Comparison of ENCODE assay signal across 18 mouse cellular contexts in genomic region chr11:102985160-102985559, GRCm38 (mm10). TPM values are rescaled to one million over a fixed set of nuclear protein-coding genes. Genes with fewer than 3 reads are reported as not detected.
DNase-seq lines count a peak whose midpoint lies in the region; ATAC-seq and TF ChIP-seq lines count a peak whose summit lies in the region.
"Had no signal": no experiment of that assay in that cellular context is flagged by ENCODE, and none has a peak within 500 bp of the region (broad histone marks: within the 10 kb centered on the region; RNA-seq: fewer than 3 reads in every experiment).

No protein-coding gene starts in this region.

- H3K36me3 ChIP-seq in hindbrain, embryonic 16.5 days (ENCODE audit: control insufficient read depth, insufficient read depth, low read length): no peaks in the 10 kb centered on the region
- H3K36me3 ChIP-seq in hindbrain, embryonic 12.5 days: no peaks in the 10 kb centered on the region
- no peaks in the 10 kb centered on the region for H3K36me3 ChIP-seq in myocyte (ENCODE audit: control insufficient read depth, insufficient read depth)
- H3K36me3 ChIP-seq: embryonic facial prominence, embryonic 10.5 days; heart, embryonic 13.5 days; hindbrain, embryonic 13.5 days had no signal

- WGBS in hindbrain, embryonic 16.5 days: 47% methylated on average over 6 of the region's 6 CpGs
- WGBS in hindbrain, embryonic 12.5 days: 46% methylated on average over 6 of the region's 6 CpGs

- H3K27ac ChIP-seq in hindbrain, embryonic 16.5 days (ENCODE audit: low read depth, low read length): no peak overlapping the region
- H3K27ac ChIP-seq in hindbrain, embryonic 12.5 days: no peak overlapping the region
- H3K27ac ChIP-seq: embryonic facial prominence, embryonic 10.5 days; forebrain, embryonic 13.5 days; heart, embryonic 13.5 days; hindbrain, embryonic 13.5 days had no signal

- H3K4me1 ChIP-seq in hindbrain, embryonic 16.5 days (ENCODE audit: control insufficient read depth, insufficient read depth, low read depth, low read length): peaks cover 8% of the 10 kb centered on the region
- peaks cover 27% of the 10 kb centered on the region for H3K4me1 ChIP-seq in hindbrain, embryonic 12.5 days

- peak; percentile 44 for TF ChIP-seq POLR2A in myocyte (IDR thresholded peaks at IDR 0.05; ENCODE audit: insufficient read length, low read depth)

- no peak overlapping the region for H3K4me3 ChIP-seq in hindbrain, embryonic 16.5 days (ENCODE audit: low read length)
- H3K4me3 ChIP-seq in hindbrain, embryonic 12.5 days: no peak overlapping the region
- H3K4me3 ChIP-seq in myocyte: no peak overlapping the region
- H3K4me3 ChIP-seq: embryonic facial prominence, embryonic 10.5 days; forebrain, embryonic 13.5 days; heart, embryonic 13.5 days; hindbrain, embryonic 13.5 days had no signal

- peak; percentile 45; the same call in 1 of the 2 replicates for ATAC-seq in hindbrain, embryonic 16.5 days
- ATAC-seq in hindbrain, embryonic 12.5 days (ENCODE audit: low FRiP score): no peak
- ATAC-seq: forebrain, embryonic 13.5 days had no signal

- no peaks in the 10 kb centered on the region for H3K79me2 ChIP-seq in myocyte (ENCODE audit: control insufficient read depth, insufficient read depth)

- peaks cover 8% of the 10 kb centered on the region; the same call in 1 of the 2 replicates for H3K27me3 ChIP-seq in hindbrain, embryonic 16.5 days (replicated peaks; ENCODE audit: control insufficient read depth, insufficient read depth, low read length)
- H3K27me3 ChIP-seq in hindbrain, embryonic 12.5 days: peaks cover 28% of the 10 kb centered on the region
- no peaks in the 10 kb centered on the region for H3K27me3 ChIP-seq in myocyte (ENCODE audit: control insufficient read depth, insufficient read depth, insufficient read length)

- no peak overlapping the region for H3K4me2 ChIP-seq in hindbrain, embryonic 16.5 days (ENCODE audit: low read length)
- no peak overlapping the region for H3K4me2 ChIP-seq in hindbrain, embryonic 12.5 days (replicated peaks)
- H3K4me2 ChIP-seq in myocyte (ENCODE audit: low read depth): peak overlapping the region; percentile 49
- H3K4me2 ChIP-seq: forebrain, embryonic 13.5 days; heart, embryonic 13.5 days; hindbrain, embryonic 13.5 days had no signal

- DNase-seq in embryo, embryonic 10 days (ENCODE audit: low spot score): peak; percentile 31
- DNase-seq in embryo, embryonic 9.5 days (ENCODE audit: extremely low spot score): no peak
- DNase-seq in MN1 (ENCODE audit: low spot score): peak; percentile 38
- no peak for DNase-seq in neural tube, embryonic 10.5 days (ENCODE audit: extremely low spot score, low spot score)
- DNase-seq: adrenal gland, postnatal 10 days; cerebellum, adult 9-11 months; forebrain, postnatal 0 days; gastrocnemius, postnatal 14 days; heart, postnatal 36 days; kidney, adult 11 months had no signal

- H3K9me3 ChIP-seq in hindbrain, embryonic 16.5 days (ENCODE audit: control insufficient read depth, low read length): no peaks in the 10 kb centered on the region
- no peaks in the 10 kb centered on the region for H3K9me3 ChIP-seq in hindbrain, embryonic 12.5 days (replicated peaks)
- H3K9me3 ChIP-seq: embryonic facial prominence, embryonic 10.5 days; forebrain, embryonic 13.5 days; heart, embryonic 13.5 days; hindbrain, embryonic 13.5 days had no signal

- no peak overlapping the region for H3ac ChIP-seq in myocyte (ENCODE audit: control insufficient read depth, insufficient read length)

- no peak overlapping the region for H3K9ac ChIP-seq in hindbrain, embryonic 16.5 days (ENCODE audit: low read depth, low read length)
- H3K9ac ChIP-seq in hindbrain, embryonic 12.5 days: no peak overlapping the region
- H3K9ac ChIP-seq: forebrain, embryonic 13.5 days; forebrain, postnatal 0 days; heart, embryonic 13.5 days had no signal

TF ChIP-seq in myocyte, 11 proteins besides CTCF, POLR2A, EP300 and RAD21:
- TF ChIP-seq MYOG (IDR thresholded peaks at IDR 0.05; ENCODE audit: control insufficient read depth in 1 of 3, insufficient read depth in 1 of 3, insufficient read length in 2 of 3, low read depth in 2 of 3): peak in 2 of 3 experiments; percentile 62 to 89
- no peak for TF ChIP-seq USF1 (IDR thresholded peaks at IDR 0.05; ENCODE audit: low read depth)
- TF ChIP-seq POLR2AphosphoS2 (IDR thresholded peaks at IDR 0.05; ENCODE audit: insufficient read length, low read depth): no peak
- TF ChIP-seq MYOD1 (IDR thresholded peaks at IDR 0.05; ENCODE audit: control insufficient read depth in 1 of 3, insufficient read length in 2 of 3, low read depth in 2 of 3): peak in 2 of 3 experiments; percentile 45 to 85
TF ChIP-seq in myocyte: peak in this region for 2.

RNA-seq across cellular contexts. Expression of gene C1ql1, which starts 38.7 kb away (rescaled TPM):
- 9.0 and 9.9 TPM in 2 replicates for polyA plus RNA-seq in hindbrain, embryonic 16.5 days (2015; fragmentation: Nextera tagmentation; extraction: Ambion mirVana)
- polyA plus RNA-seq in hindbrain, embryonic 12.5 days (2016; fragmentation: Nextera tagmentation; extraction: Ambion mirVana): 11.7 and 13.2 TPM in 2 replicates
- polyA plus RNA-seq in myocyte (2012; fragmentation: generic; extraction: Trizol): 0.74 TPM
- polyA plus RNA-seq: heart, postnatal 0 days had no signal

RNA-seq across cellular contexts. Expression of gene Nmt1, which starts 42.8 kb away (rescaled TPM):
- 28.8 and 30.4 TPM in 2 replicates for polyA plus RNA-seq in hindbrain, embryonic 16.5 days (2015; fragmentation: Nextera tagmentation; extraction: Ambion mirVana)
- polyA plus RNA-seq in hindbrain, embryonic 12.5 days (2016; fragmentation: Nextera tagmentation; extraction: Ambion mirVana): 38.6 and 40.3 TPM in 2 replicates
- 77.1 TPM for polyA plus RNA-seq in myocyte (2012; fragmentation: generic; extraction: Trizol)

RNA-seq across cellular contexts. Expression of gene Dcakd, which starts 43.0 kb away (rescaled TPM):
- 132 and 192 TPM in 2 replicates for polyA plus RNA-seq in hindbrain, embryonic 16.5 days (2015; fragmentation: Nextera tagmentation; extraction: Ambion mirVana)
- 160 and 161 TPM in 2 replicates for polyA plus RNA-seq in hindbrain, embryonic 12.5 days (2016; fragmentation: Nextera tagmentation; extraction: Ambion mirVana)
- 199 TPM for polyA plus RNA-seq in myocyte (2012; fragmentation: generic; extraction: Trizol)

Comparison
In these comparisons a context has a peak if more than half of its experiments do, and no peak if none do; other contexts are left out.
1. DNase-seq: peak in embryo, embryonic 10 days (single experiment) and MN1 (single experiment); none in embryo, embryonic 9.5 days (single experiment) and neural tube, embryonic 10.5 days (single experiment).